Mouse (Mus musculus) heart, postnatal 4 days (tissue): ENCODE measurements around the gene Entpd6. TPM values are rescaled to one million over a fixed set of nuclear protein-coding genes. Genes with fewer than 3 reads are reported as not detected.

Experiments used
- DNase-seq: peaks from one replicate; pipeline ENCODE4 v3.0.0; 2021
- total RNA-seq, 2 experiments: library from RNA; stranded (reverse); gene quantifications; 2 replicates each; pipeline ENCODE4 v1.2.3; 2021

Entpd6 gene
- total RNA-seq, 2 experiments from 2014 or later = 16.9 to 18.0 TPM

DNA sequence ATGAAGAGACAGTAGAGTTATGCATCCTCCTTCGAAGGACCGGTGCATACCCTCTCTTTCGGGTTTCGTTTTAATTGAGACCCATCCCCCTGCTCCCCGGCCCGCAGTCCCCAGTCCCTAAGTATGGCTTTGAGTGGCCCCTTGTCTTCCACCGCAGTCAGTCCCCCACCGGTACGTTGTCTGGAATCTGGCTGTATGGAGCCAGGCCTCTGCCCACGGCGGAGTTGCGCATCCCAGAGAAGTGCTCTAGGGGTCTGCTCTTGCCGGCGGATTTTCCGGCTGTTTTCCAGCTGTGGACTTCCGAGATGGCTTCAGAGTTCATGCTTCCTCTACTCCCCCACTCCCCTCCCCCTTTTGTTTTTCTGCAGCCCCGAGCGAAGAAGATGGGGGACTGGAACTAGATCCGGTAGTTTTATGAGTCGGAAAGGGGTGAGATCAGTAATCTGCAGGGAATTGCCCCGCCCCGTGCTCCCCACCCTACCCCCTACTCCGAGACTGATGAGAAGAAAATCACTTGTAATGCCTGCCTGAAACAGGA lies 38.5 kb downstream of the Entpd6 start:
- peak; percentile 38 for DNase-seq

DNA sequence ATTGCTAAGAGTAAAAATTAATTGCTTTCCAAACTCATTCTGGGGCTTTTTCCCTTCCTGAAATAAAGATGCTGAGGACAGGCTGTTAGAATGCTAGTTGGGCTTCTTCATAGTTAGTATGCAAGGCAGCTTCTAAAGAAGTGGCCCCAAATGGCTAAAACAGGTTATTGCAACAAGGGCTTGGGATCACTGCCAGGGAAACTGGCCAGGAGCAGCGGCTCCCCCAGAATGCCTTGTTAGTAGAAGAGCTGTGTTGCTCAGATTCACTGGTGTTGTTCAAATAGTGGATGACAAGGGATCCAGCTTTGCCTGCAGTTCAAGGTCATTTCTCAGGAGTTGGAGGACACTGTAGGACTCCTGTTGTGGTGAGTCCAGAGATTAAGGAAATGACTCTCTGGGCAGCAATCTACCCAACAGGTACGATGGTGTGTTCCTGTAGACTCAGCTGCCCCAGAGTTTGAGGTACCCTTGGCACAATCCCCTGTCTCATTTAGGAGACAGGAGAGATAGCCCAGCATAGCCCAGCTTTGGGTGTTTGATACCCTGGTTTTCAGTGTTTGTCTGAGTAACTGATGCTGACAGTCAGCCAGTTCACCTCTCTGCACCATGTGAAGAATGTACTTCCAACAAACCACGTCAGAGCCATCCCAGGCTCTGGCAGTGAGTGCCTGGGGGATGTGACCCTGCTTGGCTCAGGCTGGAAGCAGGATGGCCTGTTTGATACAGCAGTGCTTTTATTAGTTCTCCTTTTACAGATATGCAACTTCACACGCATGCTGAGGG lies 40.1 kb downstream of the Entpd6 start:
- DNase-seq = peak; percentile 94

DNA sequence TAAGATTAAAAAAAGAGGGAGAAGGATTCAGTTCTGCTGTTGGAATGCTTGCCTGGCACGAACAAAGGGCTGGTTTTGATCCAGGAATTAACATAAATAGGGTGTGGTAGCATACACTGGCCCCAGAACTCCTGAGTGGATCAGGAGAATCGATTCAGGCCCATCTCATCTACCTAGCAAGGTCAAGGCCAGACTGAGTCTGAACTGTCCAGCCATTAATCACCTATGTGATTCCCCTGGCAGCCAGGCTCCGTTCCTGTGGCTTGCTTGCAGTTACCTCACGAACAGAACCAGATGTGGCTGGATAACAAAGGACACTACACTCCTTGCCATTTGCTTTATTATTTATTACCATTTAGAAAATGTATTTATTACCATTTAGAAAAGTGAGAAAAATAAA lies 44.5 kb downstream of the Entpd6 start:
- no peak for DNase-seq

DNA sequence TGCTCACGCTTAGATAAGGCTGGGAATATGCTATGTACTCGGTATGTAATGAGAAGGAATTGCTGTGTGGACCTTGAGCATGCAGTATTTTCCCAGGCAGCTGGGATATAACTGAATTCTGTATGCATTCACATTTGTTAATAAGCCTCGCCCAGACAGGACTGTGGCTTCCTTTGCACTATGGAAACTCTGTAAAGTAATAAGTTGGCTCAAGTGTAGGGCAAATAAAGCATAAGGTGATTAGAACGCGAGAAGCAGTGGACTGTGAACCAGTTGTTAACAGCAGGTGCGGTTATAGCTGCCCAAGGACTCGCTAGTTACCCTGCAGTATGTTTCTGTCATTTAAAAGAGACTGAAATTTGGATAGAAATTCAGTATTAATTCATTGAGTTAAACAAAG lies 49.2 kb downstream of the Entpd6 start:
- DNase-seq = no peak

DNA sequence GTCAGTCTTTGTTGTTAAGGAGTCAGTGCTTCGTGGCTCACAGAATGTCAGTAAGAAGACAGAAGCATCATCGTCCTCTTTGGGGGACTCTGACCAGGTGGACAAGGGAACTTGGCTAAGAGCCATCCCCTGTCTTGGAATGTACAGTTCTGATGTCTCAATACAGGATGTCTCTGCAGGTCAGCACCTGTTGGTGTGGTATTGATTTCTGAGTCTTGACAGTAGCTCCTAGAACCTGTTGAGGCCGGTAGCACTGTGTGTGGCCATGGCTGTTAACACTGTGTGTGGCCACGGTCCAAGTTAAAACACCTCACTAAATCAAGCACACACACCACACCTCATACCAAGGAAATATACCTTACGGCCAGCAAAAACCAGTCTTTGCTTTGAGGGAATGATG lies 51.8 kb downstream of the Entpd6 start:
- no peak for DNase-seq

DNA sequence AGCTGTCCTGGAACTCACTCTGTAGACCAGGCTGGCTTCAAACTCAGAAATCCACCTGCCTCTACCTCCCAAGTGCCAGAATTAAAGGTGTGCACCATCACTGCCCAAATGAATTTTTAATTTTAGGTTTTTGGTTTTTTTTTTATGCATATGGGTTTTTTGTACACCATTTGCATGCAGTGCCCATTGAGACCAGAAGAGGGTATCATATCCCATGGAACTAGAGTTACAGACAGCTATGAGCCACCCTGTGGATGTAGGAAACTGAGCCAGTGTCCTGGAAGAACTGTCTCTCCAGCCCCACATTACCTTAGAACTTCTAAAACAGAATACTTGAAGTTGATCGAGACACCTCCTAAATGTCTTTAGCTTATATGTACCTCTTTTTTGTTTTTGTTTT lies 54.2 kb downstream of the Entpd6 start:
- peak; percentile 36 for DNase-seq

DNA sequence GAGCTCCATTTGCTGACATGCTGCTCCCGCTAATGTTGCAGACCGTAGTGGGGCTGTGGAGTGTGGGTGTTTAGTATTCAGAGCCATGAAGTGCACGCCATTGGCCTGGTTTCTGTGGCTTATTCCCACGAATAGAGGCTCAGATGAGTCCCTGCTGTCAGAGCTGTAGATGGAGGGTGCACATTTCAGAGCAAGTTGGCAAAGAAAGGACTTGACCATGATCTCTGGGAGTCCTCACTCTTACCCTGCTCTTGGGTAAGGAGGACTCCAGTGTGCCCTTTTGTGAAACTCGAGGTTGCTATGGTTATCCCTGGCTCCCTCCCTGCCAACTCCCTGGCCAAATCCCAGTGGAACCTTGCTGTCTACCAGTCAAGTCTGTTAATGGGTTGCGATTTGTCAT lies 59.5 kb downstream of the Entpd6 start:
- DNase-seq = no peak

DNA sequence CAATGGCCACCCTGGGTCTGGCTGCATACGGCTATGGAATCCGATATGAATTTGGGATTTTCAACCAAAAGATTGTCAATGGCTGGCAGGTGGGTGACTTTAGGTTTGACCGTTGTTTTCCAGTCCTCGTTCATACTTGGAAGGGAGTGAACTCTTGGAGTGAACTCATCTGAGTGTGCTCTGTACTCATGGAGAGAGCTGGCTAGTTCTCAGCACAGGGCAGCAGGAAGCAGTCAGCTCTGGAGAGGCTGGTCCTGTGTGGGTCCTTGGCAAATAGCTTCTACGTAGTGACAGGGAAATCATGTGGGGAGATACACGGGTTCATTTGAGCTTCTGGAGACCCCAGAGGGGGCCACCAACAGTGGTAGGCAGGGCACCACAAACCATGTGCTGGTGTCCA lies 60.0 kb downstream of the Entpd6 start:
- DNase-seq = no peak

DNA sequence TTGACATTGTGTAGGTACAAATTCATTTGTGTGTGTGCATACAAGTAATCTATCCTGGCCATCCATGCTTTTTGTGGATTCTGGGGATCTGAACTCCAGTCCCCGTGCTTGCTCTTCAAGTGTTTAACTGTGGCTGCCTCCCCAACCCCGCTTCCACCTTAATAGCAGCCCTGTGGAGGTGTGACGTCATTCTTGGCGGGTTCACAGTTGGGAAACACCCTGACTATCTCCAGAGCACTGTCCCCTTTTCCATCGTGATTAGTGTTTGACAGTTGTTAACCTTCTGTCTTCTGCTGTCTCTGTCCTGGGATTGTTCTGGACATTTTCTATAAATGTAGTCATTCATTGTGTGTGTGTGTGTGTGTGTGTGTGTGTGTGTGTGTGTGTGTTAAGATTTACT lies 61.8 kb downstream of the Entpd6 start:
- no peak for DNase-seq

DNA sequence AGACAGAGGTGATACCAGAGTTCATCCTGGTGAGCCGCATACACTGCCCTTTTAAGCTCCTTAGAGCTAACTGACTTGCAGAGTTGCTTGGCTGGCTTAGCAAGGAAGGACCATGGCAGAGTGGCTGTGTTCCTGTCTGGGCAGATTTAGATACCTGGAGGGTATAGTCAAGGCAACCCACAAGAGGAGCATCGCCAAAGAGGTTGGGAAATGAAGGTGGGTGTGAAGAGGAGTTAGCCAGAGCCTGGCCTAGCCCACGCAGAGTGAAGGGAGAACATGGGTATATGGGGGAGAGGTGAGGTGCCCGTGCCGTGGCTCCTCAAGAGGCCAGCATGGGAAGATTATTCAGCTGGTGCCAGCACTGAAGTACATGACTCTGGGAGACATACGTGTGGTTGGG lies 64.0 kb downstream of the Entpd6 start:
- no peak for DNase-seq

DNA sequence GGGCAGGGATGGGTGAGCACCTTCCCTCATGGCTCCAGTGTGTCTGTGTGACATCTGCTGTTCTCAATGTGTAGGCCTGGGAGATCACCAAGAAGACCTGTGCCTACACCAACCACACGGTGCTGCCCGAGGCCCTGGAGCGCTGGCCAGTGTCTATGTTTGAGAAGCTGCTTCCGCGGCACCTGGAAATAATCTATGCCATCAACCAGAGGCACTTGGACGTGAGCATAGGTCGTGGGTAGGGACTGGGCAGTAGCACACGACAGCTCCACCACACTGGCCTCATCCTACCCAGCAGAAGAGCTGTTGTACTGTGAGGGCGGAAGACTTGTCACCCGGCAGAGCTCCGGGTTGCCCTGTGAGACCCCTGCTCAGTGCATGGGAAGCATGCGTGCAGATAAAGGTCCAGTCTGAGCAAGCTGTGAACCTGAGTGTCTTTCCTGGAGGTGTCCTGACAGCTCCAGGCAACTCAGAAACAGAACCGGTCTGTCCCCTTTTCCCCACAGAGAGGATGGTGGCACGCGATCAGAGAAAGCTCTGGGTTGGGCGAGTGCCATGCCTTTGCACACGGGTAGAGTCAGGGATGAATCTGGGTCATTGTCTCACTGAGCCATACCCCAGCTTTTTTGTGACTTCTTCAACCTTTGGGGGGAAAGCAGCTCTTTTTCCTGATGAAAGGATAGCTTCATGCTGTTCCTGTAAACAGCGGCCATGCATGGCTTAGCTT lies 68.0 kb downstream of the Entpd6 start:
- DNase-seq = no peak

DNA sequence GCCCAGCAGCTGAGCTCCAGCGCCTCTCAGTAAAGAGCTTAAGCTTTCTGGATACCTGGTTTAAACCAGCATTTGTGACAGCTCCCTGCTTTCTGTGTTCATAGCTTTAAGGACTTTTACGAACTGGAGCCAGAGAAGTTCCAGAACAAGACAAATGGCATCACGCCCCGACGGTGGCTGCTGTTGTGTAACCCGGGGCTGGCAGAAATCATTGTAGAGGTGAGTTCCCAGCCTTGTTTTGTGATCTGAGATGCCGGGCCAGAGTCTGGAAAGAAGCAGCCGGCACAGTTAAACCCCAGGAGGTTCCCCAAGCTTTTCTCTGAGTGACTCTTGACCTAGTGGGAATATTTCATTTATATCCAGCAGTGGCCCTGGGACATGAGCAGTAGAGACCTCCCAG lies 69.9 kb downstream of the Entpd6 start:
- no peak for DNase-seq

DNA sequence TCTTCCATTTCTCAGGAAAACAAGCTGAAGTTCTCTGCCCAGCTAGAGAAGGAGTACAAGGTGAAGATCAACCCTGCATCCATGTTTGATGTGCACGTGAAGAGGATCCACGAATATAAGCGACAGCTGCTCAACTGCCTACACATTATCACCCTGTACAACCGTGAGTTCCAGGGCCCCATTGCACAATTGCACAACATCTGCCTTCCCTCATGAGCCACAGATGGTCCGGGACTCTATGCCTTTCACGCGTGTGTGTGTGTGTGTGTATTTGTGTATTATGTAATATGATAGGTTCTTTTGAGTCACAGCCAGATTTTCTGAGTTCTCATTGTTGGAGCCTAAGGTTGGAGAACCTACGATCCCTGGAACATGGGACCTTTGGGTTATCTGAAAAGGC lies 71.9 kb downstream of the Entpd6 start:
- DNase-seq = no peak

Other genes with a start within 250 kb of the Entpd6 start
- not detected for gene Cst7, start 178.6 kb upstream of the Entpd6 start, total RNA-seq
- gene Apmap, start 140.5 kb upstream of the Entpd6 start, total RNA-seq = 10 to 100 TPM; 33.5 to 37.6 TPM
- gene Acss1, start 80.5 kb upstream of the Entpd6 start, total RNA-seq = 10 to 100 TPM; 26.7 to 27.3 TPM
- gene Vsx1, start 59.7 kb upstream of the Entpd6 start, total RNA-seq = not detected
- 100 to 1,000 TPM; 344 to 352 TPM for gene Pygb, start 37.7 kb downstream of the Entpd6 start, total RNA-seq
- gene Abhd12, start 155.7 kb downstream of the Entpd6 start, total RNA-seq = 10 to 100 TPM; 30.0 to 30.7 TPM
- 10 to 100 TPM; 16.8 to 18.9 TPM for gene Gins1, start 156.4 kb downstream of the Entpd6 start, total RNA-seq